Mouse (Mus musculus) forebrain, embryonic 10.5 days (tissue): Measurements from ENCODE around the gene Eif3g. TPM values are rescaled to one million over a fixed set of nuclear protein-coding genes. Genes with fewer than 3 reads are reported as not detected.

ENCODE experiments used
- DNase-seq: peaks from one replicate; pipeline ENCODE4 v3.0.0-alpha.2; 2017; ENCODE audit warnings: low spot score; ENCODE audit errors: extremely low spot score
- H3K27ac ChIP-seq: fragments of 300-500 bp; sonication (generic); 2 replicates; pipeline ENCODE4 v1.5.1; 2016; ENCODE audit warnings: mild to moderate bottlenecking
- H3K27me3 ChIP-seq: fragments of 300-500 bp; sonication (generic); 2 replicates; pipeline ENCODE4 v1.6.1; 2016; ENCODE audit warnings: mild to moderate bottlenecking; ENCODE audit not compliant: poor library complexity, severe bottlenecking
- H3K36me3 ChIP-seq: fragments of 300-500 bp; sonication (generic); replicated peaks from 2 replicates; pipeline ENCODE4 v1.6.1; 2016; ENCODE audit warnings: mild to moderate bottlenecking, moderate library complexity
- H3K4me1 ChIP-seq: fragments of 300-500 bp; sonication (generic); 2 replicates; pipeline ENCODE4 v1.6.1; 2016
- H3K4me3 ChIP-seq: fragments of 300-500 bp; sonication (generic); 2 replicates; pipeline ENCODE4 v1.5.1; 2016; ENCODE audit warnings: mild to moderate bottlenecking, moderate library complexity
- H3K9me3 ChIP-seq: fragments of 300-500 bp; sonication (generic); 2 replicates; pipeline ENCODE4 v1.6.1; 2016; ENCODE audit warnings: mild to moderate bottlenecking, moderate library complexity
- WGBS: fragments of 180-500 bp; shearing (Covaris S2); methylation state at CpG from one replicate; pipeline ENCODE4 v1.1.7; 2016; 5-methylcytosine and 5-hydroxymethylcytosine counted together
- polyA plus RNA-seq: library from polyadenylated mRNA; unstranded; fragments of >200 nt; fragmentation: Nextera tagmentation; extraction: Ambion mirVana; gene quantifications from 2 replicates; pipeline ENCODE4 v1.2.1, GENCODE M21; 2016

Gene Eif3g
- polyA plus RNA-seq, 1 experiment from 2014 or later = 433 TPM

GRCm38 (mm10) chr9:20879097-20879792 is 19.2 kb downstream of the Eif3g start, which contains the start of gene Angptl6:
Gene Angptl6, minus strand, starts transcription at chr9:20879727.
- H3K27me3 ChIP-seq = no peaks in the 10 kb centered on the region; the same call in 1 of the 2 replicates
- peaks cover 7% of the 10 kb centered on the region; the same call in 1 of the 2 replicates for H3K9me3 ChIP-seq
- WGBS = 92% methylated on average over 13 of the region's 13 CpGs
- H3K36me3 ChIP-seq = no peaks in the 10 kb centered on the region
- H3K27ac ChIP-seq = peak within 1 kb of the TSS; percentile 95
- no peak for DNase-seq
- peaks cover 16% of the 10 kb centered on the region for H3K4me1 ChIP-seq
- peak within 1 kb of the TSS; percentile 59 for H3K4me3 ChIP-seq

GRCm38 (mm10) chr9:20878710-20879065 is 19.7 kb downstream of the Eif3g start:
- WGBS = 17% methylated on average over 10 of the region's 10 CpGs
- H3K27me3 ChIP-seq = no peaks in the 10 kb centered on the region; the same call in 1 of the 2 replicates
- peak overlapping the region; percentile 95 for H3K27ac ChIP-seq
- H3K9me3 ChIP-seq = 0 out of 2 replicates have a peak, but pooled peaks cover 6% of the 10 kb centered on the region
- peaks cover 16% of the 10 kb centered on the region for H3K4me1 ChIP-seq
- DNase-seq = no peak
- H3K36me3 ChIP-seq = no peaks in the 10 kb centered on the region
- peak overlapping the region; percentile 59 for H3K4me3 ChIP-seq

GRCm38 (mm10) chr9:20878041-20878709 is 20.2 kb downstream of the Eif3g start:
- H3K9me3 ChIP-seq = 0 out of 2 replicates have a peak, but pooled peaks cover 6% of the 10 kb centered on the region
- no peaks in the 10 kb centered on the region for H3K36me3 ChIP-seq
- H3K27ac ChIP-seq = peak overlapping the region; percentile 95
- H3K4me1 ChIP-seq = peaks cover 16% of the 10 kb centered on the region
- no peaks in the 10 kb centered on the region; the same call in 1 of the 2 replicates for H3K27me3 ChIP-seq
- H3K4me3 ChIP-seq = peak overlapping the region; percentile 59
- DNase-seq = peak; percentile 100
- WGBS = under 1% methylated on average over 69 of the region's 69 CpGs

- Histone ChIP-seq H3K27ac (peak overlapping the region; percentile 95), H3K27me3 (no peaks in the 10 kb centered on the region; the same call in 1 of the 2 replicates), H3K4me1 (peaks cover 16% of the 10 kb centered on the region), H3K9me3 (0 out of 2 replicates have a peak, but pooled peaks cover 6% of the 10 kb centered on the region), H3K4me3 (peak overlapping the region; percentile 59), H3K36me3 (no peaks in the 10 kb centered on the region)
- 37% methylated on average over 14 of the region's 14 CpGs for WGBS
- DNase-seq = no peak
These were observed 21.0 kb downstream of the Eif3g start for GRCm38 (mm10) chr9:20877118-20878040.

- 0 out of 2 replicates have a peak, but pooled peaks cover 6% of the 10 kb centered on the region for H3K9me3 ChIP-seq
- peak overlapping the region; percentile 56; the same call in 1 of the 2 replicates for H3K27ac ChIP-seq
- H3K36me3 ChIP-seq = no peaks in the 10 kb centered on the region
- no peak overlapping the region for H3K4me3 ChIP-seq
- DNase-seq = no peak
- H3K4me1 ChIP-seq = peaks cover 16% of the 10 kb centered on the region
- no peaks in the 10 kb centered on the region; the same call in 1 of the 2 replicates for H3K27me3 ChIP-seq
- WGBS = 73% methylated on average over 9 of the region's 9 CpGs
These were observed 21.9 kb downstream of the Eif3g start for GRCm38 (mm10) chr9:20876318-20877117.

- Histone ChIP-seq H3K4me3 (no peak overlapping the region), H3K27ac (no peak overlapping the region), H3K36me3 (no peaks in the 10 kb centered on the region), H3K27me3 (peaks cover 12% of the 10 kb centered on the region), H3K9me3 (0 out of 2 replicates have a peak, but pooled peaks cover 6% of the 10 kb centered on the region), H3K4me1 (peaks cover 16% of the 10 kb centered on the region)
- no peak for DNase-seq
- 71% methylated on average over 23 of the region's 23 CpGs for WGBS
These were observed 23.2 kb downstream of the Eif3g start for GRCm38 (mm10) chr9:20875021-20875790.

GRCm38 (mm10) chr9:20873521-20873920 is 24.9 kb downstream of the Eif3g start:
- 0 out of 2 replicates have a peak, but pooled peaks cover 6% of the 10 kb centered on the region for H3K9me3 ChIP-seq
- H3K36me3 ChIP-seq = no peaks in the 10 kb centered on the region
- no peak for DNase-seq
- H3K4me3 ChIP-seq = no peak overlapping the region
- peaks cover 17% of the 10 kb centered on the region for H3K4me1 ChIP-seq
- 94% methylated on average over 12 of the region's 12 CpGs for WGBS
- H3K27me3 ChIP-seq = peaks cover 29% of the 10 kb centered on the region
- no peak overlapping the region for H3K27ac ChIP-seq

- Histone ChIP-seq H3K27ac (no peak overlapping the region), H3K9me3 (0 out of 2 replicates have a peak, but pooled peaks cover 2% of the 10 kb centered on the region), H3K4me3 (no peak overlapping the region), H3K27me3 (peaks cover 35% of the 10 kb centered on the region), H3K36me3 (no peaks in the 10 kb centered on the region), H3K4me1 (peaks cover 16% of the 10 kb centered on the region)
- no peak for DNase-seq
- 88% methylated on average over 10 of the region's 10 CpGs for WGBS
These were observed 25.4 kb downstream of the Eif3g start for GRCm38 (mm10) chr9:20872991-20873390.

- no peak overlapping the region for H3K4me3 ChIP-seq
- H3K27me3 ChIP-seq = peaks cover 54% of the 10 kb centered on the region
- no peak overlapping the region for H3K27ac ChIP-seq
- H3K4me1 ChIP-seq = peaks cover 9% of the 10 kb centered on the region
- no peaks in the 10 kb centered on the region for H3K36me3 ChIP-seq
- DNase-seq = no peak
- 80% methylated on average over 12 of the region's 12 CpGs for WGBS
- no peaks in the 10 kb centered on the region for H3K9me3 ChIP-seq
These were observed 27.9 kb downstream of the Eif3g start for GRCm38 (mm10) chr9:20870211-20871173.

GRCm38 (mm10) chr9:20869246-20869645 is 29.2 kb downstream of the Eif3g start:
- Histone ChIP-seq H3K27me3 (peaks cover 54% of the 10 kb centered on the region), H3K27ac (no peak overlapping the region), H3K4me1 (peaks cover 9% of the 10 kb centered on the region), H3K4me3 (peak overlapping the region; percentile 43), H3K9me3 (no peaks in the 10 kb centered on the region), H3K36me3 (no peaks in the 10 kb centered on the region)
- WGBS = 10% methylated on average over 19 of the region's 19 CpGs
- DNase-seq = no peak
